Mouse (Mus musculus) MEL (cell line): Measurements from ENCODE around the gene Ncaph2. TPM values are rescaled to one million over a fixed set of nuclear protein-coding genes. Genes with fewer than 3 reads are reported as not detected.

Experiments used
- DNase-seq: peaks from one replicate; pipeline ENCODE4 v3.0.0; 2011; ENCODE audit warnings: low read depth, low spot score
- H3K27ac ChIP-seq: 2 replicates; pipeline ENCODE4 v1.5.1; 2012; ENCODE audit warnings: low read depth, mild to moderate bottlenecking, control low read depth, low read length, moderate library complexity; ENCODE audit not compliant: control insufficient read depth
- H3K27me3 ChIP-seq, 2 experiments: fragments of 150-350 bp in 1 of 2; sonication (generic) in 1 of 2; 2 replicates each; pipeline ENCODE4 v1.6.1; 2012; ENCODE audit warnings: low read length in 2 of 2, mild to moderate bottlenecking in 2 of 2, improper control_type of control experiment in 1 of 2, moderate library complexity in 1 of 2; ENCODE audit not compliant: insufficient read depth in 2 of 2, control insufficient read depth in 1 of 2
- H3K36me3 ChIP-seq, 2 experiments: 2 replicates each; pipeline ENCODE4 v1.6.1; 2012 to 2014; ENCODE audit warnings: low read length in 2 of 2, improper control_type of control experiment in 1 of 2, inconsistent platforms in 1 of 2, mild to moderate bottlenecking in 1 of 2; ENCODE audit not compliant: insufficient read depth in 2 of 2, control insufficient read depth in 1 of 2
- H3K4me1 ChIP-seq, 2 experiments: fragments of 150-350 bp in 1 of 2; sonication (generic) in 1 of 2; 2 replicates each; pipeline ENCODE4 v1.6.1; 2012; ENCODE audit warnings: low read length in 2 of 2, improper control_type of control experiment in 1 of 2, mild to moderate bottlenecking in 1 of 2; ENCODE audit not compliant: insufficient read depth in 2 of 2, control insufficient read depth in 1 of 2
- H3K4me3 ChIP-seq, 2 experiments: fragments of 150-350 bp in 1 of 2; sonication (generic) in 1 of 2; 2 replicates each; pipeline ENCODE4 v1.5.1; 2012; ENCODE audit warnings: low read depth in 2 of 2, low read length in 2 of 2, mild to moderate bottlenecking in 2 of 2, moderate library complexity in 2 of 2, control low read depth in 1 of 2, improper control_type of control experiment in 1 of 2; ENCODE audit not compliant: control insufficient read depth in 1 of 2, insufficient read depth in 1 of 2
- H3K79me2 ChIP-seq: 2 replicates; pipeline ENCODE4 v1.6.1; 2012; ENCODE audit warnings: mild to moderate bottlenecking, low read length, moderate library complexity; ENCODE audit not compliant: control insufficient read depth, poor library complexity, insufficient read depth
- H3K9ac ChIP-seq: 2 replicates; pipeline ENCODE4 v1.6.1; 2012; ENCODE audit warnings: low read depth, mild to moderate bottlenecking, control low read depth, low read length, moderate library complexity; ENCODE audit not compliant: control insufficient read depth, poor library complexity, severe bottlenecking
- H3K9me3 ChIP-seq: fragments of 150-350 bp; sonication (generic); replicated peaks from 2 replicates; pipeline ENCODE4 v1.6.1; 2012; ENCODE audit warnings: mild to moderate bottlenecking, low read length, improper control_type of control experiment, moderate library complexity; ENCODE audit not compliant: insufficient read depth
- BHLHE40 ChIP-seq: IDR thresholded peaks from 2 replicates; pipeline ENCODE4 v1.6.1; 2012; ENCODE audit warnings: low read depth, mild to moderate bottlenecking, inconsistent platforms, low read length, improper control_type of control experiment, borderline replicate concordance
- CHD1 ChIP-seq: IDR thresholded peaks from 2 replicates; pipeline ENCODE4 v1.6.1; 2012; ENCODE audit warnings: low read depth, mild to moderate bottlenecking, inconsistent platforms, low read length, improper control_type of control experiment
- CTCF ChIP-seq, 3 experiments: IDR thresholded peaks in 2 of 3; conservative IDR thresholded peaks in 1 of 3; 2 replicates each; pipeline ENCODE4 v1.5.1; 2011 to 2012; ENCODE audit warnings: low read length in 3 of 3, low read depth in 2 of 3, mild to moderate bottlenecking in 2 of 3, improper control_type of control experiment in 1 of 3, inconsistent platforms in 1 of 3, mixed read lengths in 1 of 3, moderate library complexity in 1 of 3; ENCODE audit not compliant: control insufficient read depth in 1 of 3, insufficient read depth in 1 of 3, poor library complexity in 1 of 3, severe bottlenecking in 1 of 3
- ETS1 ChIP-seq: IDR thresholded peaks from 2 replicates; pipeline ENCODE4 v1.6.1; 2012; ENCODE audit warnings: low read depth, mild to moderate bottlenecking, inconsistent platforms, low read length, improper control_type of control experiment, moderate library complexity
- GABPA ChIP-seq: IDR thresholded peaks from 2 replicates; pipeline ENCODE4 v1.6.1; 2012; ENCODE audit warnings: low read depth, mild to moderate bottlenecking, inconsistent platforms, low read length, improper control_type of control experiment, moderate library complexity
- GATA1 ChIP-seq: IDR thresholded peaks from 2 replicates; pipeline ENCODE4 v1.6.1; 2011; ENCODE audit warnings: low read depth, low read length, improper control_type of control experiment
- HCFC1 ChIP-seq: IDR thresholded peaks from 2 replicates; pipeline ENCODE4 v1.6.1; 2012; ENCODE audit warnings: low read depth, mild to moderate bottlenecking, inconsistent platforms, low read length, improper control_type of control experiment, moderate library complexity
- KAT2A ChIP-seq: conservative IDR thresholded peaks from 2 replicates; pipeline ENCODE4 v1.6.1; 2012; ENCODE audit warnings: low read depth, low read length, improper control_type of control experiment, inconsistent platforms
- MAFK ChIP-seq: IDR thresholded peaks from 2 replicates; pipeline ENCODE4 v1.6.1; 2011; ENCODE audit warnings: low read depth, mild to moderate bottlenecking, low read length, improper control_type of control experiment, borderline replicate concordance
- MAX ChIP-seq: IDR thresholded peaks from 2 replicates; pipeline ENCODE4 v1.6.1; 2011; ENCODE audit warnings: low read length, improper control_type of control experiment
- MAZ ChIP-seq: IDR thresholded peaks from 2 replicates; pipeline ENCODE4 v1.6.1; 2012; ENCODE audit warnings: low read depth, mild to moderate bottlenecking, inconsistent platforms, low read length, improper control_type of control experiment
- MXI1 ChIP-seq: IDR thresholded peaks from 2 replicates; pipeline ENCODE4 v1.6.1; 2011; ENCODE audit warnings: mild to moderate bottlenecking, low read depth, low read length, improper control_type of control experiment
- MYB ChIP-seq: IDR thresholded peaks from 2 replicates; pipeline ENCODE4 v1.6.1; 2011; ENCODE audit warnings: mild to moderate bottlenecking, low read depth, low read length, improper control_type of control experiment
- MYC ChIP-seq: IDR thresholded peaks from 2 replicates; pipeline ENCODE4 v1.6.1; 2011; ENCODE audit warnings: low read depth, mild to moderate bottlenecking, low read length, improper control_type of control experiment, moderate library complexity
- NELFE ChIP-seq: IDR thresholded peaks from 2 replicates; pipeline ENCODE4 v1.6.1; 2011; ENCODE audit warnings: low read depth, low read length, improper control_type of control experiment
- POLR2A ChIP-seq, 2 experiments: IDR thresholded peaks; 2 replicates each; pipeline ENCODE4 v1.6.1; 2011 to 2012; ENCODE audit warnings: low read length in 2 of 2, mild to moderate bottlenecking in 2 of 2, control low read depth in 1 of 2, improper control_type of control experiment in 1 of 2, low read depth in 1 of 2, moderate library complexity in 1 of 2; ENCODE audit not compliant: control insufficient read depth in 1 of 2, insufficient read depth in 1 of 2, poor library complexity in 1 of 2
- POLR2AphosphoS2 ChIP-seq: IDR thresholded peaks from 2 replicates; pipeline ENCODE4 v1.6.1; 2011; ENCODE audit warnings: low read length, improper control_type of control experiment
- POLR2AphosphoS5 ChIP-seq: IDR thresholded peaks from 2 replicates; pipeline ENCODE4 v1.6.1; 2012; ENCODE audit warnings: low read depth, borderline replicate concordance, mild to moderate bottlenecking, inconsistent platforms, low read length, moderate library complexity, mixed read lengths
- RCOR1 ChIP-seq: IDR thresholded peaks from 2 replicates; pipeline ENCODE4 v1.6.1; 2012; ENCODE audit warnings: low read depth, mild to moderate bottlenecking, inconsistent platforms, low read length, improper control_type of control experiment
- TAL1 ChIP-seq: IDR thresholded peaks from 2 replicates; pipeline ENCODE4 v1.6.1; 2012; ENCODE audit warnings: mild to moderate bottlenecking, inconsistent platforms, low read length, moderate library complexity, mixed read lengths
- TBP ChIP-seq: IDR thresholded peaks from 2 replicates; pipeline ENCODE4 v1.8.0; 2011; ENCODE audit warnings: low read depth, low read length, improper control_type of control experiment
- TCF12 ChIP-seq: IDR thresholded peaks from 2 replicates; pipeline ENCODE4 v1.6.1; 2014; ENCODE audit warnings: low read depth, mild to moderate bottlenecking, inconsistent platforms, low read length, improper control_type of control experiment, moderate library complexity
- ZC3H11A ChIP-seq: IDR thresholded peaks from 2 replicates; pipeline ENCODE4 v1.6.1; 2012; ENCODE audit warnings: low read depth, mild to moderate bottlenecking, inconsistent platforms, low read length, improper control_type of control experiment
- ZKSCAN1 ChIP-seq: IDR thresholded peaks from 2 replicates; pipeline ENCODE4 v1.6.1; 2012; ENCODE audit warnings: low read depth, mild to moderate bottlenecking, inconsistent platforms, low read length, improper control_type of control experiment, moderate library complexity
- ZMIZ1 ChIP-seq: IDR thresholded peaks from 2 replicates; pipeline ENCODE4 v1.6.1; 2012; ENCODE audit warnings: low read depth, mild to moderate bottlenecking, inconsistent platforms, low read length, improper control_type of control experiment, moderate library complexity
- polyA plus RNA-seq, 2 experiments: library from polyadenylated mRNA; stranded (reverse) in 1 of 2; unstranded in 1 of 2; fragments of >175 nt in 1 of 2; fragments of >200 nt in 1 of 2; gene quantifications; 2 replicates each; pipeline versions ENCODE4 v1.2.1 to v1.2.4; 2012; ENCODE audit warnings: low replicate concordance in 2 of 2, low read depth in 1 of 2; ENCODE audit not compliant: insufficient read length in 2 of 2, insufficient read depth in 1 of 2, missing spikeins in 1 of 2
- total RNA-seq: library from RNA; depleted of rRNA; stranded (reverse); fragments of 300-350 nt; gene quantifications from 2 replicates; pipeline ENCODE4 v1.2.3, GENCODE M21; 2012

Ncaph2 gene
- total and polyA plus RNA-seq, 3 experiments, result 137 to 165 (median 160) TPM

DNA sequence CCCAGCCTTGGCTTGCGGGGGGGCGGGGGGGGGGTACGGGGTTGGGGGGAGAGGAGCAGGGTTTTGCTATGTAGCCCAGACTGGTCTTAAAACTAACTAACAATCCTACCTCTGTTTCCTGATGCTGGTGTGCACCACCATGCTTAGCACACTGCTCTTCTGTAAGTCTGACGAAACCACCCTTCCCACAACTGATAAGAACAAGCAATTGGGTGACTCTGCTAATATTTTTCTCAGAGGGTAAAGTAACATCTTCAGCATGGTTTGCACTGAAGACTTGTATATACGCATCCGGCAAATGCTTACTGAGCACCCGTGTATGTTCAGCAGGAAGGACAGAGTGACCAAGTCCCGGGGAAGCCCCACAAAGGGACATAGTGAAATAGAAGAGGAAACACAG lies 34.3 kb upstream of the Ncaph2 start (continued):
- TF ChIP-seq CHD1 (no peak), ZKSCAN1 (no peak), TCF12 (peak; percentile 70), GABPA (no peak), BHLHE40 (no peak), MYC (peak; percentile 94), TBP (peak; percentile 84), TAL1 (no peak), MAX (peak; percentile 79), GATA1 (peak; percentile 94), KAT2A (no peak), HCFC1 (peak; percentile 69; the same call in 1 of the 2 replicates), ZMIZ1 (no peak), POLR2AphosphoS2 (peak; percentile 50; the same call in 1 of the 2 replicates), NELFE (peak; percentile 54; the same call in 1 of the 2 replicates), MAZ (no peak), MYB (no peak), POLR2AphosphoS5 (no peak)
- TF ChIP-seq, all 39 proteins: peak for 16

DNA sequence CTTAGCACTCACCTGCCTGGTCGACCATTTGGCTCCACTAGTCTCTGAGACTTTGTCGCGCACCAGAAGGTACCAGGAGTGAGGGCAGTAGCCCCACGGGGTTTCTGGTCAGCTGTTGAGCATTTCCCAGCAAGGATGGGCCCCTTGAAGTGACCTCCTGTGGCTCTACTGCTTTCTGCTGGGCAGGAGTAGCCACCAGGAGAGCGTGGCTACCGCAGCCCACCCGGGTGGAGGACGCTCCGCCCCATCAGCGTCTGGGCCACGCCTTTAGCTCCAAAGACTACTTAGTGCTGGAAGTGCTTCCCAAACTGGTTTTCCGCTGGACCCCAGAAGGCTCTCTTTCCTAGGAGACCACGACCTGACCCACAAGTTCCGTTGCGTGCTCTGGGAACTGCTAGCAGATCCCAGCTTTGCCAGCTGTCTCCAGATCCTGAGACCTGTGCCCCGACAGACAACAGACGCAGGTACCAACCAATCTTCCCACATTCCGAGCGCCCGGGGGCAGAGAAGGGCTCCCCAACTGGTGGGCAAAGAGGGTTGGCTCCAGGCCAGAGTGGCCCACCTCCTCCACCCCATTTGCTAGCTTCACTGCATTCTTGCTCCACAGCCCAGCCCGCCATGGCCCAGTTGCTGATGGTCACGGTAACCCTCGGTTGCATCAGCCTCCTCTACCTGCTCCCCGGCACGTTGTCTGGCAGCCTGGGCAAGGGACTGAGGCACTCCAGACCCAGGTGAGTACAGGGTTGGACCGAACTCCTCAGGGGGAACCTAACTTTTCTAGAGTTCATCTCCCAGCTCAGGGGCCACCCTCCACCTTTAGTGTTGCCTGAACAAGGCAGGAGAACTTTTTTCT lies 32.6 kb upstream of the Ncaph2 start, which contains the start of gene Adm2:
Adm2 (plus strand) TSS at position 51 of the 853 bp plus-strand sequence.
- TF ChIP-seq MAFK (no peak), NELFE (peak; percentile 27; the same call in 1 of the 2 replicates), TCF12 (0 out of 2 replicates have a peak, but pooled peaks have one; percentile 9), POLR2A (IDR thresholded peaks at IDR 0.05; ENCODE audit: control insufficient read depth in 1 of 2, insufficient read depth in 1 of 2, low read depth in 1 of 2, low read length in 2 of 2, poor library complexity in 1 of 2) (peak; percentile 25 to 62; a peak in 2 of 4 replicates), ZC3H11A (no peak), ETS1 (0 out of 2 replicates have a peak, but pooled peaks have one; percentile 17), CTCF (IDR thresholded peaks at IDR 0.05 in 2 of 3, conservative IDR thresholded peaks at IDR 0.05 in 1 of 3; ENCODE audit: control insufficient read depth in 1 of 3, insufficient read depth in 1 of 3, low read depth in 2 of 3, low read length in 3 of 3, poor library complexity in 1 of 3, severe bottlenecking in 1 of 3) (no peak), MXI1 (peak; percentile 79), MYC (peak; percentile 73), MAX (peak; percentile 50), RCOR1 (0 out of 2 replicates have a peak, but pooled peaks have one; percentile 18), BHLHE40 (no peak), ZMIZ1 (no peak; the same call in 1 of the 2 replicates), POLR2AphosphoS2 (0 out of 2 replicates have a peak, but pooled peaks have one; percentile 48)
- Histone ChIP-seq H3K36me3 (peaks cover 0 to 14% of the 10 kb centered on the region in 2 experiments), H3K79me2 (peaks cover 16% of the 10 kb centered on the region), H3K27me3 (no peaks in the 10 kb centered on the region), H3K9me3 (no peaks in the 10 kb centered on the region), H3K4me3 (peak within 1 kb of the TSS; percentile 81 to 98), H3K9ac (peak within 1 kb of the TSS; percentile 86), H3K27ac (peak within 1 kb of the TSS; percentile 91), H3K4me1 (peaks cover 4 to 14% of the 10 kb centered on the region in 2 experiments; a peak in 3 of 4 replicates)
- DNase-seq, result peak; percentile 75
